Mouse (Mus musculus): ENCODE data around the gene Lsm2.
"Not testable (repeated sequence)": the region's sequence is repeated elsewhere in the genome, so short reads cannot be mapped to it uniquely, and the experiment has no call there.

Lsm2 gene

GRCm38 (mm10) chr17:34956340-34956739 is 25.3 kb upstream of the Lsm2 start:
- no peak for DNase-seq (ENCODE audit: low spot score)

- DNase-seq (ENCODE audit: low spot score) = not testable (repeated sequence)
Observed at GRCm38 (mm10) chr17:34957291-34957690, 24.4 kb upstream of the Lsm2 start.

GRCm38 (mm10) chr17:34957966-34958365 is 23.7 kb upstream of the Lsm2 start:
- not testable (repeated sequence) for DNase-seq (ENCODE audit: low spot score)

GRCm38 (mm10) chr17:34958734-34959129 is 22.9 kb upstream of the Lsm2 start:
- DNase-seq (ENCODE audit: low spot score) = not testable (repeated sequence)

- peak; percentile 89 for DNase-seq (ENCODE audit: low spot score)
Observed at GRCm38 (mm10) chr17:34959130-34959778, 22.4 kb upstream of the Lsm2 start, which contains the start of gene Hspa1b. TSS of gene Hspa1b (minus strand) at chr17:34959238.

GRCm38 (mm10) chr17:34959881-34960515 is 21.7 kb upstream of the Lsm2 start:
- DNase-seq (ENCODE audit: low spot score) = peak; percentile 62

- no peak for DNase-seq (ENCODE audit: low spot score)
Observed at GRCm38 (mm10) chr17:34960702-34961493, 20.8 kb upstream of the Lsm2 start.

- DNase-seq (ENCODE audit: low spot score) = no peak
Observed at GRCm38 (mm10) chr17:34962125-34962524, 19.5 kb upstream of the Lsm2 start.

- no peak for DNase-seq (ENCODE audit: low spot score)
Observed at GRCm38 (mm10) chr17:34962841-34963240, 18.8 kb upstream of the Lsm2 start.

GRCm38 (mm10) chr17:34964640-34965049 is 17.0 kb upstream of the Lsm2 start:
- DNase-seq (ENCODE audit: low spot score) = peak; percentile 19

GRCm38 (mm10) chr17:34965627-34966026 is 16.0 kb upstream of the Lsm2 start:
- no peak for DNase-seq (ENCODE audit: low spot score)

GRCm38 (mm10) chr17:34969822-34970221 is 11.8 kb upstream of the Lsm2 start, which contains the start of gene Gm20481:
TSS of gene Gm20481 (plus strand) at chr17:34969912.
- DNase-seq (ENCODE audit: low spot score) = not testable (repeated sequence)

GRCm38 (mm10) chr17:34970850-34971249 is 10.8 kb upstream of the Lsm2 start:
- not testable (repeated sequence) for DNase-seq (ENCODE audit: low spot score)

- DNase-seq (ENCODE audit: low spot score) = not testable (repeated sequence)
Observed at GRCm38 (mm10) chr17:34971694-34972068, 10.0 kb upstream of the Lsm2 start.

- peak; percentile 82 for DNase-seq (ENCODE audit: low spot score)
Observed at GRCm38 (mm10) chr17:34972069-34972749, 9.5 kb upstream of the Lsm2 start, which contains the start of the genes Hspa1a and Hspa1l. TSS of gene Hspa1a (minus strand) at chr17:34972156. TSS of gene Hspa1l (plus strand) at chr17:34972703.

GRCm38 (mm10) chr17:34975581-34976492 is 5.8 kb upstream of the Lsm2 start:
- DNase-seq (ENCODE audit: low spot score) = no peak

GRCm38 (mm10) chr17:34977000-34977399 is 4.7 kb upstream of the Lsm2 start:
- DNase-seq (ENCODE audit: low spot score) = no peak

GRCm38 (mm10) chr17:34978239-34978638 is 3.4 kb upstream of the Lsm2 start:
- no peak for DNase-seq (ENCODE audit: low spot score)

- no peak for DNase-seq (ENCODE audit: low spot score)
Observed at GRCm38 (mm10) chr17:34979631-34980030, 2.0 kb upstream of the Lsm2 start.

GRCm38 (mm10) chr17:34980655-34981054 is 1.0 kb upstream of the Lsm2 start:
- DNase-seq (ENCODE audit: low spot score) = peak; percentile 81

- DNase-seq (ENCODE audit: low spot score) = no peak
Observed at GRCm38 (mm10) chr17:34982328-34982727, 666 bp downstream of the Lsm2 start.

All from embryo, embryonic 10 days (tissue).